Mouse (Mus musculus): ENCODE results near the gene Vill. TPM values are rescaled to one million over a fixed set of nuclear protein-coding genes. Genes with fewer than 3 reads are reported as not detected.

Gene Vill
- total and polyA plus RNA-seq, 2 experiments from 2014 or later: 3.3 to 5.9 TPM

GRCm38 (mm10) chr9:119034069-119034468 lies 18.5 kb upstream of the Vill start:
- peak overlapping the region; percentile 54 for H3K27ac ChIP-seq
- no peaks in the 10 kb centered on the region for H3K27me3 ChIP-seq (ENCODE audit: insufficient read depth, low read length)
- WGBS: 70% methylated on average over 8 of the region's 8 CpGs
- DNase-seq (ENCODE audit: low spot score) (peak; percentile 27), ATAC-seq (peak; percentile 21)
- H3K4me1 ChIP-seq (ENCODE audit: insufficient read depth, low read length): peaks cover 3% of the 10 kb centered on the region; the same call in 1 of the 2 replicates
- H3K9ac ChIP-seq (replicated peaks; ENCODE audit: low read length): no peak overlapping the region
- no peak for TF ChIP-seq CTCF (IDR thresholded peaks at IDR 0.05; ENCODE audit: low read depth)
- no peaks in the 10 kb centered on the region for H3K9me3 ChIP-seq (ENCODE audit: low read length)
- no peak overlapping the region for H3K4me2 ChIP-seq (ENCODE audit: low read depth, low read length)
- H3K36me3 ChIP-seq (ENCODE audit: insufficient read depth, low read length): 0 out of 2 replicates have a peak, but pooled peaks cover 3% of the 10 kb centered on the region
- H3K4me3 ChIP-seq (ENCODE audit: low read length): no peak overlapping the region

GRCm38 (mm10) chr9:119034676-119035665 lies 17.6 kb upstream of the Vill start:
- no peak for ATAC-seq
- Histone ChIP-seq H3K4me3 (ENCODE audit: low read length) (no peak overlapping the region), H3K36me3 (ENCODE audit: insufficient read depth, low read length) (0 out of 2 replicates have a peak, but pooled peaks cover 3% of the 10 kb centered on the region), H3K4me1 (ENCODE audit: insufficient read depth, low read length) (peaks cover 3% of the 10 kb centered on the region; the same call in 1 of the 2 replicates), H3K27me3 (ENCODE audit: insufficient read depth, low read length) (no peaks in the 10 kb centered on the region), H3K27ac (peak overlapping the region; percentile 54; the same call in 1 of the 2 replicates), H3K9me3 (ENCODE audit: low read length) (no peaks in the 10 kb centered on the region), H3K9ac (replicated peaks; ENCODE audit: low read length) (no peak overlapping the region), H3K4me2 (ENCODE audit: low read depth, low read length) (no peak overlapping the region)
- 57% methylated on average over 29 of the region's 29 CpGs for WGBS
- peak; percentile 60 for DNase-seq (ENCODE audit: low spot score)
- TF ChIP-seq CTCF (IDR thresholded peaks at IDR 0.05; ENCODE audit: low read depth): no peak

GRCm38 (mm10) chr9:119035836-119036235 lies 16.7 kb upstream of the Vill start:
- no peak overlapping the region for H3K4me3 ChIP-seq (ENCODE audit: low read length)
- TF ChIP-seq CTCF (IDR thresholded peaks at IDR 0.05; ENCODE audit: low read depth): no peak
- no peak overlapping the region for H3K4me2 ChIP-seq (ENCODE audit: low read depth, low read length)
- H3K27me3 ChIP-seq (ENCODE audit: insufficient read depth, low read length): no peaks in the 10 kb centered on the region
- H3K27ac ChIP-seq: no peak overlapping the region
- WGBS: 51% methylated on average over 7 of the region's 7 CpGs
- H3K9ac ChIP-seq (replicated peaks; ENCODE audit: low read length): no peak overlapping the region
- H3K9me3 ChIP-seq (ENCODE audit: low read length): no peaks in the 10 kb centered on the region
- H3K4me1 ChIP-seq (ENCODE audit: insufficient read depth, low read length): peaks cover 3% of the 10 kb centered on the region; the same call in 1 of the 2 replicates
- ATAC-seq: no peak
- DNase-seq (ENCODE audit: low spot score): no peak
- 0 out of 2 replicates have a peak, but pooled peaks cover 3% of the 10 kb centered on the region for H3K36me3 ChIP-seq (ENCODE audit: insufficient read depth, low read length)

- TF ChIP-seq CTCF (IDR thresholded peaks at IDR 0.05; ENCODE audit: low read depth): no peak
Observed at GRCm38 (mm10) chr9:119037076-119037730, 15.4 kb upstream of the Vill start.

GRCm38 (mm10) chr9:119038574-119038973 lies 14.0 kb upstream of the Vill start:
- 0 out of 2 replicates have a peak, but pooled peaks cover 4% of the 10 kb centered on the region for H3K36me3 ChIP-seq (ENCODE audit: insufficient read depth, low read length)
- peaks cover 3% of the 10 kb centered on the region; the same call in 1 of the 2 replicates for H3K4me1 ChIP-seq (ENCODE audit: insufficient read depth, low read length)
- no peak for ATAC-seq
- WGBS: 91% methylated on average over 3 of the region's 3 CpGs
- DNase-seq (ENCODE audit: low spot score): no peak
- H3K27me3 ChIP-seq (ENCODE audit: insufficient read depth, low read length): no peaks in the 10 kb centered on the region
- no peak overlapping the region for H3K4me3 ChIP-seq (ENCODE audit: low read length)
- H3K27ac ChIP-seq: no peak overlapping the region
- no peak overlapping the region for H3K9ac ChIP-seq (replicated peaks; ENCODE audit: low read length)
- no peak for TF ChIP-seq CTCF (IDR thresholded peaks at IDR 0.05; ENCODE audit: low read depth)
- no peak overlapping the region for H3K4me2 ChIP-seq (ENCODE audit: low read depth, low read length)
- H3K9me3 ChIP-seq (ENCODE audit: low read length): no peaks in the 10 kb centered on the region

More at GRCm38 (mm10) chr9:119037076-119037730, 15.4 kb upstream of the Vill start:
- Histone ChIP-seq H3K4me1 (ENCODE audit: insufficient read depth, low read length) (peaks cover 3% of the 10 kb centered on the region; the same call in 1 of the 2 replicates), H3K27ac (no peak overlapping the region), H3K9ac (replicated peaks; ENCODE audit: low read length) (no peak overlapping the region), H3K4me3 (ENCODE audit: low read length) (no peak overlapping the region), H3K36me3 (ENCODE audit: insufficient read depth, low read length) (0 out of 2 replicates have a peak, but pooled peaks cover 4% of the 10 kb centered on the region), H3K9me3 (ENCODE audit: low read length) (no peaks in the 10 kb centered on the region), H3K27me3 (ENCODE audit: insufficient read depth, low read length) (no peaks in the 10 kb centered on the region), H3K4me2 (ENCODE audit: low read depth, low read length) (no peak overlapping the region)
- DNase-seq (ENCODE audit: low spot score) (peak; percentile 26), ATAC-seq (no peak)
- 57% methylated on average over 15 of the region's 15 CpGs for WGBS

- H3K4me3 ChIP-seq (ENCODE audit: low read length): no peak overlapping the region
- H3K4me1 ChIP-seq (ENCODE audit: insufficient read depth, low read length): no peaks in the 10 kb centered on the region
- no peak overlapping the region; the same call in 1 of the 2 replicates for H3K27ac ChIP-seq
- 0 out of 2 replicates have a peak, but pooled peaks cover 4% of the 10 kb centered on the region for H3K36me3 ChIP-seq (ENCODE audit: insufficient read depth, low read length)
- DNase-seq (ENCODE audit: low spot score) (peak; percentile 46), ATAC-seq (no peak)
- WGBS: 67% methylated on average over 15 of the region's 15 CpGs
- H3K27me3 ChIP-seq (ENCODE audit: insufficient read depth, low read length): no peaks in the 10 kb centered on the region
- H3K9me3 ChIP-seq (ENCODE audit: low read length): no peaks in the 10 kb centered on the region
- no peak overlapping the region for H3K9ac ChIP-seq (replicated peaks; ENCODE audit: low read length)
- TF ChIP-seq CTCF (IDR thresholded peaks at IDR 0.05; ENCODE audit: low read depth): no peak
- no peak overlapping the region for H3K4me2 ChIP-seq (ENCODE audit: low read depth, low read length)
Observed at GRCm38 (mm10) chr9:119040101-119040775, 12.3 kb upstream of the Vill start.
